Mouse (Mus musculus): ENCODE measurements around the gene Glmp. TPM values are rescaled to one million over a fixed set of nuclear protein-coding genes. Genes with fewer than 3 reads are reported as not detected.
A peak's percentile ranks its signal among the peaks of the same experiment; 100 is the strongest.
"Not testable (repeated sequence)": the region's sequence is repeated elsewhere in the genome, so short reads cannot be mapped to it uniquely, and the experiment has no call there.

Gene Glmp
- total RNA-seq (2017), result 8.6 and 19.4 TPM in 2 replicates

GRCm38 (mm10) chr3:88324951-88325405 is at the start of gene Glmp:
Gene Glmp, plus strand, starts transcription at chr3:88325023.
- ATAC-seq (replicated peaks; ENCODE audit: low read depth, poor library complexity, severe bottlenecking), result peak; percentile 86

- ATAC-seq (replicated peaks; ENCODE audit: low read depth, poor library complexity, severe bottlenecking), result no peak
Observed at GRCm38 (mm10) chr3:88276121-88276520, 48.7 kb upstream of the Glmp start.

- no peak for ATAC-seq (replicated peaks; ENCODE audit: low read depth, poor library complexity, severe bottlenecking)
Observed at GRCm38 (mm10) chr3:88276529-88277143, 48.2 kb upstream of the Glmp start.

- ATAC-seq (replicated peaks; ENCODE audit: low read depth, poor library complexity, severe bottlenecking), result no peak
Observed at GRCm38 (mm10) chr3:88280035-88280434, 44.8 kb upstream of the Glmp start.

GRCm38 (mm10) chr3:88281141-88281916 is 43.5 kb upstream of the Glmp start:
- ATAC-seq (replicated peaks; ENCODE audit: low read depth, poor library complexity, severe bottlenecking), result not testable (repeated sequence)

- not testable (repeated sequence) for ATAC-seq (replicated peaks; ENCODE audit: low read depth, poor library complexity, severe bottlenecking)
Observed at GRCm38 (mm10) chr3:88284815-88285564, 39.8 kb upstream of the Glmp start.

- ATAC-seq (replicated peaks; ENCODE audit: low read depth, poor library complexity, severe bottlenecking), result not testable (repeated sequence)
Observed at GRCm38 (mm10) chr3:88285565-88285895, 39.3 kb upstream of the Glmp start.

GRCm38 (mm10) chr3:88287110-88287509 is 37.7 kb upstream of the Glmp start, which contains the start of gene Gm38392:
Gene Gm38392, minus strand, starts transcription at chr3:88287210.
- ATAC-seq (replicated peaks; ENCODE audit: low read depth, poor library complexity, severe bottlenecking), result no peak

- not testable (repeated sequence) for ATAC-seq (replicated peaks; ENCODE audit: low read depth, poor library complexity, severe bottlenecking)
Observed at GRCm38 (mm10) chr3:88288133-88288713, 36.6 kb upstream of the Glmp start.

- ATAC-seq (replicated peaks; ENCODE audit: low read depth, poor library complexity, severe bottlenecking), result no peak
Observed at GRCm38 (mm10) chr3:88291970-88292369, 32.9 kb upstream of the Glmp start.

GRCm38 (mm10) chr3:88295272-88295671 is 29.6 kb upstream of the Glmp start:
- not testable (repeated sequence) for ATAC-seq (replicated peaks; ENCODE audit: low read depth, poor library complexity, severe bottlenecking)

- ATAC-seq (replicated peaks; ENCODE audit: low read depth, poor library complexity, severe bottlenecking), result peak; percentile 20; the same call in 1 of the 2 replicates
Observed at GRCm38 (mm10) chr3:88296110-88296560, 28.7 kb upstream of the Glmp start.

- peak; percentile 89 for ATAC-seq (replicated peaks; ENCODE audit: low read depth, poor library complexity, severe bottlenecking)
Observed at GRCm38 (mm10) chr3:88296561-88297318, 28.1 kb upstream of the Glmp start, which contains the start of the genes Tsacc and Cct3. Gene Tsacc, minus strand, starts transcription at chr3:88296999. Gene Cct3, plus strand, starts transcription at chr3:88297116.

GRCm38 (mm10) chr3:88297321-88297851 is 27.4 kb upstream of the Glmp start:
- peak; percentile 12 for ATAC-seq (replicated peaks; ENCODE audit: low read depth, poor library complexity, severe bottlenecking)

GRCm38 (mm10) chr3:88299172-88299571 is 25.7 kb upstream of the Glmp start:
- no peak for ATAC-seq (replicated peaks; ENCODE audit: low read depth, poor library complexity, severe bottlenecking)

GRCm38 (mm10) chr3:88328956-88329355 is 4.1 kb downstream of the Glmp start:
- no peak for ATAC-seq (replicated peaks; ENCODE audit: low read depth, poor library complexity, severe bottlenecking)

- ATAC-seq (replicated peaks; ENCODE audit: low read depth, poor library complexity, severe bottlenecking), result 0 out of 2 replicates have a peak, but pooled peaks have one; percentile 36
Observed at GRCm38 (mm10) chr3:88331282-88331681, 6.5 kb downstream of the Glmp start.

- no peak for ATAC-seq (replicated peaks; ENCODE audit: low read depth, poor library complexity, severe bottlenecking)
Observed at GRCm38 (mm10) chr3:88334029-88334658, 9.3 kb downstream of the Glmp start.
